Mouse (Mus musculus): Measurements from ENCODE around the gene Apoh.

DNA sequence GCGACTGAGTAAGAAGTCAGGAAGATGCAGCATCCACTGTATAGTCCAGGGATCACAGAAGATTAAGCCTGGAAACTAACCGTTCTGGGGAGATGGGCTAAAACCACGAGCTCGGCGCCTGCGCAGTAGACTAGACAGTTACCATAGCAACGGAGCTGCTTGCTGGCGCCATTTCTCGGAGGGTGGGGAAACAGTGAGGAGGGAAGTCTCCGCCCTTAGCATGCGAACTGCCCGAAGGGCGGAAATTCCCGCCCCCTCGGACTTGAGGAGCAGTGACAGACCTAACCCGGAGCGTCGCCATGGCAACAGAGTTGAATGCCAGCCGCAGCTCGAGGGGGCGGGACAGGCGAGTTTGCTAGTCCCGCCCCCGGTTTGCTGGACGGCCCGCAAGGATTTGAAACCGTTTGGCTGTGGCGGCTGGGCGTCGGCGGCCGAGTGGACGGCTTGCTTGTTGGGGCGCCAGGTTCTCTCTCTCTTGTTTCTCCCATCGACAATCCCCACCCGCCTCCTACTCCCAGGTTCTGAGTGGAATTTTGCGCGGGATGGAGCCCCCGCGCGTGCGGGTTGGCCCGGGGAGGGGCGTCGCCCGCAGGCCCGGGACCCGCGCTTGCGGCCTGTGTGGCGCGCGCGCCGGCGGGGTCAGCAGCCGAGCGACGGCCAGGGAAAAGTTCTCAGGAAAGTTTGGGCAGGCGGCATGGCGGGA, 81.9 kb downstream of the Apoh start, which contains the start of gene Cep112:
- TF ChIP-seq EP300 (IDR thresholded peaks at IDR 0.05; ENCODE audit: low read depth in 1 of 2, low read length in 2 of 2) (no peak), CTCF (IDR thresholded peaks at IDR 0.05 in 2 of 3, conservative IDR thresholded peaks at IDR 0.05 in 1 of 3; ENCODE audit: control insufficient read depth in 1 of 3, insufficient read depth in 1 of 3, low read depth in 2 of 3, low read length in 3 of 3, poor library complexity in 1 of 3, severe bottlenecking in 1 of 3) (no peak), GABPA (IDR thresholded peaks at IDR 0.05; ENCODE audit: low read depth, low read length) (no peak), TCF12 (IDR thresholded peaks at IDR 0.05; ENCODE audit: low read depth, low read length) (no peak), POLR2A (IDR thresholded peaks at IDR 0.05; ENCODE audit: control insufficient read depth in 1 of 2, insufficient read depth in 1 of 2, low read depth in 1 of 2, low read length in 2 of 2, poor library complexity in 1 of 2) (no peak), BHLHE40 (IDR thresholded peaks at IDR 0.05; ENCODE audit: borderline replicate concordance, low read depth, low read length) (no peak)

Measured in MEL (cell line).